Mouse (Mus musculus) MEL (cell line): ENCODE data around the gene Sec16b. TPM values are rescaled to one million over a fixed set of nuclear protein-coding genes. Genes with fewer than 3 reads are reported as not detected.

Source experiments
- UBTF ChIP-seq: IDR thresholded peaks from 2 replicates; pipeline ENCODE4 v1.6.1; 2012; ENCODE audit warnings: low read depth, mild to moderate bottlenecking, inconsistent platforms, low read length, improper control_type of control experiment, moderate library complexity, borderline replicate concordance; ENCODE audit not compliant: insufficient read depth
- polyA plus RNA-seq, 2 experiments: library from polyadenylated mRNA; stranded (reverse) in 1 of 2; unstranded in 1 of 2; fragments of >175 nt in 1 of 2; fragments of >200 nt in 1 of 2; gene quantifications; 2 replicates each; pipeline versions ENCODE4 v1.2.1 to v1.2.4; 2012; ENCODE audit warnings: low replicate concordance in 2 of 2, low read depth in 1 of 2; ENCODE audit not compliant: insufficient read length in 2 of 2, insufficient read depth in 1 of 2, missing spikeins in 1 of 2
- total RNA-seq: library from RNA; depleted of rRNA; stranded (reverse); fragments of 300-350 nt; gene quantifications from 2 replicates; pipeline ENCODE4 v1.2.3, GENCODE M21; 2012; rRNA removed

Sec16b gene
- total and polyA plus RNA-seq, 3 experiments, result 0.03 to 0.04 TPM; not detected in 1

DNA sequence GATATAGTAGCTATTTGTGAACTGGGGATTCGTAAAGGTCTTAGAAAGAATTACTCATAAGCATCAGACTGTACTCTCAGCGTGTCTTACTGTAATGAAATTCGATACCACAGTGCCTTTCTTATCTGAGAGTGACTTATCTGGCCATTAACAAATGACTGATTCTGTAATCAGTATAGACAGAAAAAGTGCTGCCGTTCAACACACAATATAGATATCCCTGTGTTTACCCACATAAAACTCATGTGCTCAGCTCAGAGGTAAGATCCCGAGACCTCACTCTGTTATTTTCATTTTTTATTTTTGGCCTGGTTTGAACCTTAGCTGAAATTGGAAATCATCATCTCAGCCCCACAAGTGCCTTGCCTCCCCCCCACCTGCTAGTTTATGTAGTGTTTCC is 98.0 kb downstream of the Sec16b start (continued):
- TF ChIP-seq UBTF, result no peak

Other genes starting within 250 kb of the Sec16b start
- gene Rasal2, start 94.1 kb upstream of the Sec16b start, total RNA-seq, result 1.5 and 1.9 TPM in 2 replicates
- 1 to 10 TPM in 1 of 2 experiments, not detected in 1; 3.2 TPM for gene Rasal2, start 94.1 kb upstream of the Sec16b start, polyA plus RNA-seq
- gene Cryzl2, start 48.2 kb upstream of the Sec16b start, total RNA-seq, result 0.12 TPM in 1 of 2 replicates, not detected in the other
- gene Cryzl2, start 48.2 kb upstream of the Sec16b start, polyA plus RNA-seq, result under 1 TPM in 1 of 2 experiments, not detected in 1; 0.04 TPM